Mouse (Mus musculus): Measurements from ENCODE around the gene Dock3.

Dock3 gene

GRCm38 (mm10) chr9:106885901-106886731, 345.6 kb downstream of the Dock3 start:
- no peak for DNase-seq

DNA sequence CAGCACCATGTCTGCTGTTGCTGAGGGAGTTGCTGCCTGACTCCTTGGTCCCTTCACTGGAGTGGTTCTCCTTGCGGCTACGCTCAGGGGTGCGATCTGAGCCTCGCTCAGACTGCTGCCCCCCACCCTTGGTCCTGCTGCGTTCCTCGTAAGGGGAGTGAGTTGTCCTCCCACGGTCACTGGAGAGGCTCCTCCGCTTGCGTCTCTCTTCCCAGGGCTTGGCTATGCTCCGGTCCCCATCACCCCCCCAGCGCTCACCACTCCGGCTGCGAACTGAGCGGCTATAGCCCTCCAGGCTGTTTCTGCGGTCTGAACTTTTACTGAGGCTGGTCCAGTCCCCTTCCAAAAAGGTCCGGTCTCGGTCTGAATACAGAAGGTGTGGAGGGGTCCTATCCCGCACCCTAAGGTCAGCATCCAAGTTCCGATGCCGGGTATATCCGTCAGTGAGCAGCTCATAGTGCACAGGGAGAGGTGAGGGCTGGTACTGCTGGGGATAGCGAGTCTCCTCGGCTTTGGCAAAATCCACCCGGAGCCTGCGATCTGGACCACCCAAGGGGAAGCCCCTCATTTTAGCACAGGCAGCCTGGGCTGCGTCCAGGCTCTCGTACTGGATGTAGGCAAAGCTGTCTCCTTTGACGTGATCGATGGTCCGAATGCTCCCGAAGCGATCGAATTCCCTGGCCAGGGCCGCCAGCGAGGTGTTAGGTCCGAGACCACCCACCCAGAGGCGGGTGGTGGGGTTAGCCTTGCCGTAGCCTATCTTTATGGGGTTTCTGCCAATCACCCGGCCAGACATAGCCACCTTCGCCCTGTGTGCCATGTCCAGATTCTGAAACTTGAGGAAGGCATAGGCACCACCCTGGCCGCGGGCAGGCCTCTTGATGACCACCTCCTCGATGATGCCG, 346.5 kb downstream of the Dock3 start:
- DNase-seq = no peak

DNA sequence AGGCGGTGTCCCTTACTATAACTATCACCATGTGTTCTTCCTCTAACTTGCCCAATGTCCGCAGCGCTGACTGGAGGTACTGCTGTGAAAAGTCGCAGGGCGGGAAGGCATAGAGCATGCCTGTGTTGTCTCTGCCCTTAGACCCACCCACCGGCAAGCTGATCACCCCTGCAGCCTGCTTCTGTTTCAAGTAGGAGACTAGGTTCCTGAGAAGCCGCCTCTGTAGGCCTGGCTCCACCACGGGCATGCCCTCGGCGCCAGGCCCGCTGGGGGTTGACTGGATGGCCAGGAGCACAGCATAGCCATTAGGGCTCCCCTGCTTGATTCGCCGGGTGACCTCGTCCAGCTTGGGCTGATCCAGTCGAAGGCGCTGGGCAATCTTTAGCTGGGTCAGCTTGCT, 347.4 kb downstream of the Dock3 start:
- no peak for DNase-seq

GRCm38 (mm10) chr9:106883085-106883484, 348.6 kb downstream of the Dock3 start:
- DNase-seq = no peak

DNA sequence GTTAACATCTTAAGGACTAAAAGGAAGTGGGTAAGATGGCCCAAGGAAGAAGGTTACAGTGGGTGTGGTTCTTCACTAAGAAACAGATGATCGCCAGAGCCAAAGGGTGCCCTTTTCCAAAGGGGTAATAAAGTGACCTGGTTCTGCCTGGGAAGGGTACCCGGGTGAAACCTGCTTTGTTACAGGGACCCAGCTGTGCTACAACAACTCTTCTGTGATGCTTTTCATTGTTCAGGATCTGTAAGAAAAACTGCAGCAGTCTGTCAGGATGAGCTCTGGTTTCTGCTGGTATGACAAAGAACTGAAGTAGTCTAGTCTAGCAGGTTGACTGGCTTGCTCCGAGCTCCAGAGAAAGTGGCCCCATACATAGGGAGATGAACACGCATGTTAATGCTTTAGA, 349.5 kb downstream of the Dock3 start:
- no peak for DNase-seq

- DNase-seq = no peak
Observed at GRCm38 (mm10) chr9:106881071-106881755, 350.5 kb downstream of the Dock3 start.

DNA sequence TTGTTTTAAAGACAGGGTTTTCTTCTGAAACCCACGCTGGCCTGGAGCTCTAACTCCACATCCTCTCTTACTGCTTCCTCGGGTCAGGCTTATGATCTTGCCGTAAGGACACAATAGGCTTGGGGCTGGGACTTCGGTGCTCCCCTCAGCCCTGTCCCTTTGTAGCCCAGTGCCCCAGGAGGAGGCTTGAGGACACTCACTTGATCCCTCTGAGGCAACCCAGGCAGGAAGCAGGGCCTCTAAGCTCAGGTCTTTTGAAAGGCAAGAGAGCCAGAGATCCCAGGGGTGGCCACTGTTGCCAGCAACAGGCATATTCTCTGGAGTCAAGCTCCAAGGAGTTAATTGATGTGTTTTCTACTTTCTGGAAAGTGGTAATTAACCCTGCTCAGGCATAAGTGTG, 352.2 kb downstream of the Dock3 start:
- no peak for DNase-seq

GRCm38 (mm10) chr9:106876666-106877065, 355.0 kb downstream of the Dock3 start:
- no peak for DNase-seq

DNA sequence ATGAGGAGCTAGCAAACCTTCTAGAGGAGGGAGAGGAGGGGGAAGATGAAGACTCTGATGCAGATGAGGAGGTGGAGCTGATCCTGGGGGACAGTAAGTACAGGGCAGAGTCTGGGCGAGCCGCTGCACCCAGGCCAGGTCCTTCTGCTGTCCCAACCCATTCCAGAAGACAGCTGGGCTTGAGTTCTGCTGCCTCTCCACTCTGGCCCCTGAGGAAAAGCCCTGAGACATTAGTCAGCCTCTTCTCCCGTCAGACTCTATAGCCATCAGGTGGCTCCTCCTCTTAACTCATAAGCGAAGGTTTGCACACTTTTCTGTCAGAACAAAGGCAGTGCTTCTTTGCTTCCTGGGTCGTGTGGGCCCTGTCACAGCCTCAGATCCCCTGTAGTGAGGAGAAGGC, 357.5 kb downstream of the Dock3 start:
- DNase-seq = no peak

DNA sequence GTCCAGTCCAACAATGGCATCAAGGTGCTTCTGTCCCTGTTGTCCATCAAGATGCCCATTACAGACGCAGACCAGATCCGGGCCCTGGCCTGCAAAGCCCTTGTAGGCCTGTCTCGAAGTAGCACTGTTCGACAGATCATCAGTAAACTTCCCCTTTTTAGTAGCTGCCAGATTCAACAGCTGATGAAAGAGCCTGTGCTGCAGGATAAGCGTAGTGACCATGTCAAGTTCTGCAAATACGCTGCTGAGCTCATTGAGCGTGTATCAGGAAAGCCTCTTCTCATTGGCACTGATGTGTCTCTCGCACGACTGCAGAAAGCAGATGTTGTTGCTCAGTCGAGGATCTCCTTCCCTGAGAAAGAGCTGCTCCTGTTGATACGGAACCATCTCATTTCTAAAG, 373.7 kb downstream of the Dock3 start:
- no peak for DNase-seq

- no peak for DNase-seq
Observed at GRCm38 (mm10) chr9:106856664-106857063, 375.0 kb downstream of the Dock3 start.

All from kidney, adult 9 months (tissue).